Mouse (Mus musculus): ENCODE data around the gene Kif9.
A peak's percentile ranks its signal among the peaks of the same experiment; 100 is the strongest.

- no peak for TF ChIP-seq EP300 (optimal IDR thresholded peaks at IDR 0.05)
- peak; percentile 51 for TF ChIP-seq CTCF (IDR thresholded peaks at IDR 0.05; ENCODE audit: low read depth)
Observed at GRCm38 (mm10) chr9:110568309-110568708, 91.6 kb downstream of the Kif9 start.

All from stomach, postnatal 0 days (tissue).